Mouse (Mus musculus): ENCODE data around the gene Ralgds. TPM values are rescaled to one million over a fixed set of nuclear protein-coding genes. Genes with fewer than 3 reads are reported as not detected.
"Not testable (repeated sequence)": the region's sequence is repeated elsewhere in the genome, so short reads cannot be mapped to it uniquely, and the experiment has no call there.

Ralgds gene
- polyA plus RNA-seq, 1 experiment from 2014 or later, result 15.6 TPM

GRCm38 (mm10) chr2:28498431-28498830 lies 14.5 kb upstream of the Ralgds start:
- ATAC-seq, result no peak
- no peak overlapping the region for H3K4me3 ChIP-seq (ENCODE audit: low read depth, low read length)
- H3K27me3 ChIP-seq (replicated peaks; ENCODE audit: control insufficient read depth, insufficient read depth, low read length), result no peaks in the 10 kb centered on the region
- no peaks in the 10 kb centered on the region for H3K36me3 ChIP-seq (ENCODE audit: control insufficient read depth, insufficient read depth)
- TF ChIP-seq CTCF (IDR thresholded peaks at IDR 0.05; ENCODE audit: low read depth), result no peak
- no peaks in the 10 kb centered on the region for H3K9me3 ChIP-seq (ENCODE audit: control insufficient read depth)
- H3K9ac ChIP-seq (ENCODE audit: low read depth, low read length), result no peak overlapping the region
- H3K27ac ChIP-seq (ENCODE audit: low read depth, low read length), result no peak overlapping the region
- WGBS, result 89% methylated on average over 4 of the region's 4 CpGs
- H3K4me1 ChIP-seq (replicated peaks; ENCODE audit: control insufficient read depth, insufficient read depth, low read length), result peaks cover 6% of the 10 kb centered on the region; the same call in 1 of the 2 replicates
- H3K4me2 ChIP-seq (replicated peaks; ENCODE audit: low read depth), result no peak overlapping the region

- Histone ChIP-seq H3K9ac (ENCODE audit: low read depth, low read length) (no peak overlapping the region), H3K36me3 (ENCODE audit: control insufficient read depth, insufficient read depth) (0 out of 2 replicates have a peak, but pooled peaks cover 5% of the 10 kb centered on the region), H3K4me2 (replicated peaks; ENCODE audit: low read depth) (no peak overlapping the region), H3K9me3 (ENCODE audit: control insufficient read depth) (no peaks in the 10 kb centered on the region), H3K27ac (ENCODE audit: low read depth, low read length) (no peak overlapping the region), H3K27me3 (replicated peaks; ENCODE audit: control insufficient read depth, insufficient read depth, low read length) (no peaks in the 10 kb centered on the region), H3K4me1 (replicated peaks; ENCODE audit: control insufficient read depth, insufficient read depth, low read length) (no peaks in the 10 kb centered on the region), H3K4me3 (ENCODE audit: low read depth, low read length) (no peak overlapping the region)
- TF ChIP-seq CTCF (IDR thresholded peaks at IDR 0.05; ENCODE audit: low read depth), result no peak
- WGBS, result 81% methylated on average over 10 of the region's 10 CpGs
- no peak for ATAC-seq
These were observed 9.9 kb upstream of the Ralgds start for GRCm38 (mm10) chr2:28502987-28503386.

GRCm38 (mm10) chr2:28504676-28505075 lies 8.2 kb upstream of the Ralgds start:
- H3K9ac ChIP-seq (ENCODE audit: low read depth, low read length), result no peak overlapping the region
- TF ChIP-seq CTCF (IDR thresholded peaks at IDR 0.05; ENCODE audit: low read depth), result no peak
- no peak overlapping the region for H3K4me3 ChIP-seq (ENCODE audit: low read depth, low read length)
- no peak overlapping the region for H3K4me2 ChIP-seq (replicated peaks; ENCODE audit: low read depth)
- H3K4me1 ChIP-seq (replicated peaks; ENCODE audit: control insufficient read depth, insufficient read depth, low read length), result no peaks in the 10 kb centered on the region
- H3K27me3 ChIP-seq (replicated peaks; ENCODE audit: control insufficient read depth, insufficient read depth, low read length), result no peaks in the 10 kb centered on the region
- ATAC-seq, result no peak
- WGBS, result 92% methylated on average over 13 of the region's 13 CpGs
- no peaks in the 10 kb centered on the region for H3K9me3 ChIP-seq (ENCODE audit: control insufficient read depth)
- H3K36me3 ChIP-seq (ENCODE audit: control insufficient read depth, insufficient read depth), result 0 out of 2 replicates have a peak, but pooled peaks cover 5% of the 10 kb centered on the region
- no peak overlapping the region for H3K27ac ChIP-seq (ENCODE audit: low read depth, low read length)

- Histone ChIP-seq H3K9ac (ENCODE audit: low read depth, low read length) (no peak within 1 kb of the TSS), H3K27me3 (replicated peaks; ENCODE audit: control insufficient read depth, insufficient read depth, low read length) (no peaks in the 10 kb centered on the region), H3K9me3 (ENCODE audit: control insufficient read depth) (no peaks in the 10 kb centered on the region), H3K4me1 (replicated peaks; ENCODE audit: control insufficient read depth, insufficient read depth, low read length) (no peaks in the 10 kb centered on the region), H3K4me3 (ENCODE audit: low read depth, low read length) (no peak within 1 kb of the TSS), H3K4me2 (replicated peaks; ENCODE audit: low read depth) (no peak within 1 kb of the TSS), H3K27ac (ENCODE audit: low read depth, low read length) (no peak within 1 kb of the TSS), H3K36me3 (ENCODE audit: control insufficient read depth, insufficient read depth) (0 out of 2 replicates have a peak, but pooled peaks cover 5% of the 10 kb centered on the region)
- no peak for ATAC-seq
- 71% methylated on average over 3 of the region's 3 CpGs for WGBS
- TF ChIP-seq CTCF (IDR thresholded peaks at IDR 0.05; ENCODE audit: low read depth), result no peak
These were observed 7.1 kb upstream of the Ralgds start, which contains the start of gene Gm10134 for GRCm38 (mm10) chr2:28505795-28506194. TSS of gene Gm10134 (plus strand) at chr2:28506095.

- Histone ChIP-seq H3K4me1 (replicated peaks; ENCODE audit: control insufficient read depth, insufficient read depth, low read length) (no peaks in the 10 kb centered on the region), H3K9me3 (ENCODE audit: control insufficient read depth) (no peaks in the 10 kb centered on the region), H3K4me3 (ENCODE audit: low read depth, low read length) (no peak overlapping the region), H3K27me3 (replicated peaks; ENCODE audit: control insufficient read depth, insufficient read depth, low read length) (no peaks in the 10 kb centered on the region), H3K9ac (ENCODE audit: low read depth, low read length) (no peak overlapping the region), H3K27ac (ENCODE audit: low read depth, low read length) (no peak overlapping the region), H3K36me3 (ENCODE audit: control insufficient read depth, insufficient read depth) (0 out of 2 replicates have a peak, but pooled peaks cover 5% of the 10 kb centered on the region), H3K4me2 (replicated peaks; ENCODE audit: low read depth) (no peak overlapping the region)
- 78% methylated on average over 6 of the region's 6 CpGs for WGBS
- no peak for ATAC-seq
- no peak for TF ChIP-seq CTCF (IDR thresholded peaks at IDR 0.05; ENCODE audit: low read depth)
These were observed 6.6 kb upstream of the Ralgds start for GRCm38 (mm10) chr2:28506291-28506690.

- H3K9ac ChIP-seq (ENCODE audit: low read depth, low read length); H3K4me3 ChIP-seq (ENCODE audit: low read depth, low read length); H3K4me1 ChIP-seq (replicated peaks; ENCODE audit: control insufficient read depth, insufficient read depth, low read length); H3K27me3 ChIP-seq (replicated peaks; ENCODE audit: control insufficient read depth, insufficient read depth, low read length); H3K9me3 ChIP-seq (ENCODE audit: control insufficient read depth); H3K36me3 ChIP-seq (ENCODE audit: control insufficient read depth, insufficient read depth); ATAC-seq; H3K27ac ChIP-seq (ENCODE audit: low read depth, low read length); H3K4me2 ChIP-seq (replicated peaks; ENCODE audit: low read depth): not testable (repeated sequence)
- TF ChIP-seq CTCF (IDR thresholded peaks at IDR 0.05; ENCODE audit: low read depth), result peak; percentile 61
- WGBS, result 56% methylated on average over 5 of the region's 5 CpGs
These were observed 1.3 kb upstream of the Ralgds start for GRCm38 (mm10) chr2:28511600-28511999.

Measured in intestine, postnatal 0 days (tissue).